10 mouse cellular contexts compared by ENCODE assay signal in the genomic region with DNA sequence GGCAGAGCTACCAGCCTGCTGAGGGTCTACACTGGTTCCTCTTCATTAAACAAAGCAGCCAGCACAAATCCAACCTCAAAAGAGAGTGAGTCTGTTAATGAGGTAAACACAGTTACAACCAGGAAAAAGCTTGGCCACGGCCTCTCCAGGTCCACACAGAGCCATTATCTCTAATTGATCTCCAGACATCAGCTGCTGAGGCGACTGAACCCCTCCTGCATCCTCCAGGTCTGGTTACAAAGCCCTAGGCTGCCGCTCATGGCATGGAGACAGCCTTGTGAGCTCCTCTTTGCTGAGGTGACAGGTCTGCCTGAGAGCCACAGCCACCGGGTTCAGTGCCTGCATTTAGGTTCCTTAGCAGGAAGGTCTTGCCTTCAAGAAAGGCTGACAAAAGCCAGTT. TPM values are rescaled to one million over a fixed set of nuclear protein-coding genes. Genes with fewer than 3 reads are reported as not detected.
A peak's percentile ranks its signal among the peaks of the same experiment; 100 is the strongest.
DNase-seq lines count a peak whose midpoint lies in the region; ATAC-seq and TF ChIP-seq lines count a peak whose summit lies in the region.
"Had no signal": no experiment of that assay in that cellular context is flagged by ENCODE, and none has a peak within 500 bp of the region (broad histone marks: within the 10 kb centered on the region; RNA-seq: fewer than 3 reads in every experiment).

No protein-coding gene starts in this region.

- no peak for ATAC-seq in lung, embryonic 14.5 days (ENCODE audit: insufficient read depth)
- ATAC-seq in forebrain, embryonic 14.5 days: peak; percentile 44; the same call in 1 of the 2 replicates
- ATAC-seq in intestine, embryonic 15.5 days: no peak

- 29% methylated on average over 4 of the region's 4 CpGs for WGBS in lung, embryonic 14.5 days
- 4% methylated on average over 4 of the region's 4 CpGs for WGBS in forebrain, embryonic 14.5 days
- WGBS in intestine, embryonic 15.5 days: 40% methylated on average over 4 of the region's 4 CpGs

- no peak overlapping the region for H3K4me2 ChIP-seq in lung, embryonic 14.5 days
- no peak overlapping the region for H3K4me2 ChIP-seq in forebrain, embryonic 14.5 days (ENCODE audit: low read length)
- H3K4me2 ChIP-seq in intestine, embryonic 15.5 days (replicated peaks): no peak overlapping the region

- H3K9ac ChIP-seq in lung, embryonic 14.5 days: no peak overlapping the region
- H3K9ac ChIP-seq in forebrain, embryonic 14.5 days (ENCODE audit: low read length): 0 out of 2 replicates have a peak overlapping the region, but pooled peaks have one; percentile 21
- no peak overlapping the region for H3K9ac ChIP-seq in intestine, embryonic 15.5 days

- no peaks in the 10 kb centered on the region for H3K27me3 ChIP-seq in lung, embryonic 14.5 days (ENCODE audit: insufficient read depth, low read length)
- no peaks in the 10 kb centered on the region for H3K27me3 ChIP-seq in forebrain, embryonic 14.5 days (replicated peaks; ENCODE audit: control insufficient read depth, insufficient read depth, low read length)
- H3K27me3 ChIP-seq in intestine, embryonic 15.5 days (replicated peaks): no peaks in the 10 kb centered on the region

- peaks cover 4% of the 10 kb centered on the region; the same call in 1 of the 2 replicates for H3K4me1 ChIP-seq in lung, embryonic 14.5 days (ENCODE audit: insufficient read depth)
- H3K4me1 ChIP-seq in forebrain, embryonic 14.5 days (ENCODE audit: control insufficient read depth, insufficient read depth, low read length): peaks cover 5% of the 10 kb centered on the region; the same call in 1 of the 2 replicates
- peaks cover 19% of the 10 kb centered on the region; the same call in 1 of the 2 replicates for H3K4me1 ChIP-seq in intestine, embryonic 15.5 days (replicated peaks)

- no peaks in the 10 kb centered on the region for H3K9me3 ChIP-seq in lung, embryonic 14.5 days (ENCODE audit: low read depth, low read length)
- no peaks in the 10 kb centered on the region for H3K9me3 ChIP-seq in forebrain, embryonic 14.5 days (replicated peaks; ENCODE audit: control insufficient read depth, low read length)
- no peaks in the 10 kb centered on the region for H3K9me3 ChIP-seq in intestine, embryonic 15.5 days
- H3K9me3 ChIP-seq: G1E had no signal

- H3K36me3 ChIP-seq in lung, embryonic 14.5 days (ENCODE audit: insufficient read depth): no peaks in the 10 kb centered on the region
- H3K36me3 ChIP-seq in forebrain, embryonic 14.5 days (ENCODE audit: control insufficient read depth, insufficient read depth, low read length): 0 out of 2 replicates have a peak, but pooled peaks cover 5% of the 10 kb centered on the region
- H3K36me3 ChIP-seq in intestine, embryonic 15.5 days: no peaks in the 10 kb centered on the region

- no peak overlapping the region for H3K4me3 ChIP-seq in lung, embryonic 14.5 days (ENCODE audit: low read depth, low read length)
- H3K4me3 ChIP-seq in forebrain, embryonic 14.5 days (ENCODE audit: low read depth, low read length): no peak overlapping the region
- no peak overlapping the region for H3K4me3 ChIP-seq in intestine, embryonic 15.5 days (replicated peaks)

- peak overlapping the region; percentile 76; the same call in 1 of the 2 replicates for H3K27ac ChIP-seq in lung, embryonic 14.5 days (ENCODE audit: low read depth)
- peak overlapping the region; percentile 65 for H3K27ac ChIP-seq in forebrain, embryonic 14.5 days (ENCODE audit: low read depth, low read length)
- peak overlapping the region; percentile 49 for H3K27ac ChIP-seq in intestine, embryonic 15.5 days

- no peak for TF ChIP-seq CTCF in lung, embryonic 14.5 days (IDR thresholded peaks at IDR 0.05; ENCODE audit: low read depth)

- no peak for DNase-seq in lung, embryonic 14.5 days
- DNase-seq in lung, postnatal 4 days: no peak
- peak; percentile 49 for DNase-seq in forebrain, embryonic 14.5 days (ENCODE audit: low spot score)
- peak; percentile 52 for DNase-seq in retina, postnatal 1 day
- no peak for DNase-seq in cerebellum, postnatal 36 days
- no peak for DNase-seq in spleen, postnatal 36 days (ENCODE audit: low spot score in 2 of 2)
- DNase-seq: adrenal gland, postnatal 25 days; thymus, postnatal 4 days had no signal

RNA-seq across cellular contexts. Expression of a gene that starts 35.1 kb away (rescaled TPM):
- not detected in 2 replicates for polyA plus RNA-seq in lung, embryonic 14.5 days (2014; fragmentation: Nextera tagmentation; extraction: Ambion mirVana)
- polyA plus RNA-seq in forebrain, embryonic 14.5 days (2014; fragmentation: Nextera tagmentation; extraction: Ambion mirVana): not detected in 2 replicates
- not detected in 2 replicates for polyA plus RNA-seq in intestine, embryonic 15.5 days (2015; fragmentation: Nextera tagmentation; extraction: Ambion mirVana)
- polyA plus RNA-seq: G1E had no signal

Comparison
In these comparisons a context has a peak if more than half of its experiments do, and no peak if none do; other contexts are left out.
1. DNase-seq: peak in forebrain, embryonic 14.5 days (single experiment) and retina, postnatal 1 day (single experiment); none in lung, embryonic 14.5 days (single experiment), lung, postnatal 4 days (0 of 2), cerebellum, postnatal 36 days (0 of 2) and spleen, postnatal 36 days (0 of 2).
2. Peak in every context shown above with its lines, with median percentiles within 50 percentile points of each other: H3K27ac ChIP-seq.